8 mouse cellular contexts compared by ENCODE assay signal in genomic region chr5:145139571-145140519, GRCm38 (mm10). TPM values are rescaled to one million over a fixed set of nuclear protein-coding genes. Genes with fewer than 3 reads are reported as not detected.
DNase-seq lines count a peak whose midpoint lies in the region; ATAC-seq lines count a peak whose summit lies in the region.

TSS of gene Pdap1 (minus strand) at chr5:145140238.
TSS of gene Bud31 (plus strand) at chr5:145140362.

- peak within 1 kb of the TSS; percentile 93 for H3K9ac ChIP-seq in intestine, embryonic 14.5 days (ENCODE audit: low read length)

- H3K9me3 ChIP-seq in intestine, embryonic 14.5 days (ENCODE audit: control insufficient read depth, low read length): no peaks in the 10 kb centered on the region

- H3K27ac ChIP-seq in intestine, embryonic 14.5 days (ENCODE audit: low read depth): peak within 1 kb of the TSS; percentile 95

- H3K27me3 ChIP-seq in intestine, embryonic 14.5 days (replicated peaks; ENCODE audit: control insufficient read depth, insufficient read depth, low read length): no peaks in the 10 kb centered on the region

- peaks cover 13% of the 10 kb centered on the region for H3K4me1 ChIP-seq in intestine, embryonic 14.5 days (replicated peaks; ENCODE audit: control insufficient read depth, insufficient read depth, low read length)

- intact Hi-C loops in left cerebral cortex, postnatal 14 days (cut with DNase I): no loop called here

- ATAC-seq in intestine, embryonic 14.5 days (replicated peaks; ENCODE audit: low FRiP score, low TSS enrichment, low read depth): peak; percentile 95

- peak within 1 kb of the TSS; percentile 95 for H3K4me2 ChIP-seq in intestine, embryonic 14.5 days (ENCODE audit: low read length)

- DNase-seq in adrenal gland, adult (ENCODE audit: inconsistent age in 2 of 2, low spot score in 1 of 2): peak; percentile 96 to 99
- peak; percentile 96 for DNase-seq in embryo, embryonic 10.5 days (ENCODE audit: low spot score)
- DNase-seq in gastrocnemius, postnatal 25 days: peak; percentile 90
- peak; percentile 99 for DNase-seq in intestine, embryonic 14.5 days (ENCODE audit: low spot score)
- peak; percentile 94 to 95 for DNase-seq in left cerebral cortex, postnatal 14 days (ENCODE audit: low spot score in 2 of 2)
- peak; percentile 92 for DNase-seq in mesoderm, embryonic 11.5 days (ENCODE audit: low read depth, low spot score)
- DNase-seq in right cerebral cortex, postnatal 36 days (ENCODE audit: low spot score in 2 of 2): peak; percentile 90 to 91
- peak; percentile 94 for DNase-seq in yolk sac, embryonic 10.5 days (ENCODE audit: low spot score)

- peaks cover 55% of the 10 kb centered on the region for H3K36me3 ChIP-seq in intestine, embryonic 14.5 days (ENCODE audit: control insufficient read depth, insufficient read depth, low read length)

- under 1% methylated on average over 84 of the region's 84 CpGs for WGBS in intestine, embryonic 14.5 days

- peak within 1 kb of the TSS; percentile 97 for H3K4me3 ChIP-seq in intestine, embryonic 14.5 days (ENCODE audit: low read depth, low read length)

RNA-seq across cellular contexts. Expression of gene Pdap1, which starts in this region (rescaled TPM):
- total RNA-seq in gastrocnemius, postnatal 25 days (2021): 10 to 100 TPM; 50.0 to 50.6 TPM
- 85.9 and 98.7 TPM in 2 replicates for polyA plus RNA-seq in intestine, embryonic 14.5 days (2014; fragmentation: Nextera tagmentation; extraction: Ambion mirVana)
- 10 to 100 TPM; 85.9 to 96.7 TPM for total RNA-seq in left cerebral cortex, postnatal 14 days (2021)

RNA-seq across cellular contexts. Expression of gene Bud31, which starts in this region (rescaled TPM):
- 10 to 100 TPM; 48.4 to 53.7 TPM for total RNA-seq in gastrocnemius, postnatal 25 days (2021)
- 187 and 188 TPM in 2 replicates for polyA plus RNA-seq in intestine, embryonic 14.5 days (2014; fragmentation: Nextera tagmentation; extraction: Ambion mirVana)
- 10 to 100 TPM; 77.9 to 95.3 TPM for total RNA-seq in left cerebral cortex, postnatal 14 days (2021)

Comparison
In these comparisons a context has a peak if more than half of its experiments do, and no peak if none do; other contexts are left out.
1. Peak in every context shown above with its lines: DNase-seq, ATAC-seq, H3K4me3 ChIP-seq and H3K27ac ChIP-seq.